Mouse (Mus musculus): ENCODE measurements around the gene Mast4. TPM values are rescaled to one million over a fixed set of nuclear protein-coding genes. Genes with fewer than 3 reads are reported as not detected.

Mast4 gene
- total and polyA plus RNA-seq, 3 experiments = 2.7 to 7.0 TPM; not detected in 1

- H3K4me1 ChIP-seq (ENCODE audit: control insufficient read depth in 1 of 2, insufficient read depth in 2 of 2, low read length in 2 of 2) = peaks cover 4 to 17% of the 10 kb centered on the region in 2 experiments
- H3K27me3 ChIP-seq (ENCODE audit: control insufficient read depth in 1 of 2, insufficient read depth in 2 of 2, low read length in 2 of 2) = no peaks in the 10 kb centered on the region
- no peak overlapping the region for H3K4me3 ChIP-seq (ENCODE audit: control insufficient read depth in 1 of 2, insufficient read depth in 1 of 2, low read depth in 2 of 2, low read length in 2 of 2)
These were observed 492.1 kb downstream of the Mast4 start for GRCm38 (mm10) chr13:102842237-102842636.

GRCm38 (mm10) chr13:102839741-102840482 is 494.4 kb downstream of the Mast4 start:
- H3K79me2 ChIP-seq (ENCODE audit: control insufficient read depth, insufficient read depth, low read length, poor library complexity) = no peaks in the 10 kb centered on the region
- no peak for TF ChIP-seq USF1 (IDR thresholded peaks at IDR 0.05; ENCODE audit: low read depth, low read length)
- no peak for TF ChIP-seq TCF12 (IDR thresholded peaks at IDR 0.05; ENCODE audit: low read depth, low read length)
- no peak overlapping the region for H3K27ac ChIP-seq (ENCODE audit: control insufficient read depth, low read depth, low read length)
- DNase-seq (ENCODE audit: low read depth, low spot score) = no peak
- H3K9ac ChIP-seq (ENCODE audit: control insufficient read depth, low read depth, low read length, poor library complexity, severe bottlenecking) = no peak overlapping the region
- H3K27me3 ChIP-seq (ENCODE audit: control insufficient read depth in 1 of 2, insufficient read depth in 2 of 2, low read length in 2 of 2) = no peaks in the 10 kb centered on the region
- H3K9me3 ChIP-seq (replicated peaks; ENCODE audit: insufficient read depth, low read length) = no peaks in the 10 kb centered on the region
- no peak overlapping the region for H3K4me3 ChIP-seq (ENCODE audit: control insufficient read depth in 1 of 2, insufficient read depth in 1 of 2, low read depth in 2 of 2, low read length in 2 of 2)
- H3K4me1 ChIP-seq (ENCODE audit: control insufficient read depth in 1 of 2, insufficient read depth in 2 of 2, low read length in 2 of 2) = peaks cover 3 to 8% of the 10 kb centered on the region in 2 experiments; a peak in 3 of 4 replicates
- H3K36me3 ChIP-seq (ENCODE audit: control insufficient read depth in 1 of 2, insufficient read depth in 2 of 2, low read length in 2 of 2) = peaks cover 0 to 4% of the 10 kb centered on the region in 2 experiments; a peak in 2 of 4 replicates

More at GRCm38 (mm10) chr13:102842237-102842636, 492.1 kb downstream of the Mast4 start:
- Histone ChIP-seq H3K79me2 (ENCODE audit: control insufficient read depth, insufficient read depth, low read length, poor library complexity) (no peaks in the 10 kb centered on the region), H3K9ac (ENCODE audit: control insufficient read depth, low read depth, low read length, poor library complexity, severe bottlenecking) (no peak overlapping the region), H3K27ac (ENCODE audit: control insufficient read depth, low read depth, low read length) (no peak overlapping the region), H3K9me3 (replicated peaks; ENCODE audit: insufficient read depth, low read length) (no peaks in the 10 kb centered on the region), H3K36me3 (ENCODE audit: control insufficient read depth in 1 of 2, insufficient read depth in 2 of 2, low read length in 2 of 2) (peaks cover 0 to 12% of the 10 kb centered on the region in 2 experiments; a peak in 2 of 4 replicates)
- TF ChIP-seq ZMIZ1 (IDR thresholded peaks at IDR 0.05; ENCODE audit: low read depth, low read length) = no peak
- no peak for TF ChIP-seq MYB (IDR thresholded peaks at IDR 0.05; ENCODE audit: low read depth, low read length)
- TF ChIP-seq EP300 (IDR thresholded peaks at IDR 0.05; ENCODE audit: low read depth in 1 of 2, low read length in 2 of 2) = no peak
- no peak for TF ChIP-seq MXI1 (IDR thresholded peaks at IDR 0.05; ENCODE audit: low read depth, low read length)
- no peak for TF ChIP-seq NRF1 (IDR thresholded peaks at IDR 0.05; ENCODE audit: insufficient read depth, low read depth, low read length, poor library complexity, severe bottlenecking)
- no peak for TF ChIP-seq UBTF (IDR thresholded peaks at IDR 0.05; ENCODE audit: borderline replicate concordance, insufficient read depth, low read depth, low read length)
- TF ChIP-seq RCOR1 (IDR thresholded peaks at IDR 0.05; ENCODE audit: low read depth, low read length) = no peak
- TF ChIP-seq POLR2AphosphoS5 (IDR thresholded peaks at IDR 0.05; ENCODE audit: borderline replicate concordance, low read depth, low read length) = no peak
- no peak for TF ChIP-seq USF2 (IDR thresholded peaks at IDR 0.05; ENCODE audit: borderline replicate concordance in 1 of 2, insufficient read depth in 1 of 2, low read depth in 1 of 2, low read length in 2 of 2)
- no peak for TF ChIP-seq ELF1 (IDR thresholded peaks at IDR 0.05; ENCODE audit: low read depth, low read length)
- DNase-seq (ENCODE audit: low read depth, low spot score) = no peak

Measured in MEL (cell line).